Mouse (Mus musculus): ENCODE measurements around the gene Elf3.

- no peak for TF ChIP-seq POLR2A (IDR thresholded peaks at IDR 0.05; ENCODE audit: insufficient read depth, low read length)
- TF ChIP-seq CTCF (IDR thresholded peaks at IDR 0.05; ENCODE audit: low read depth, low read length): no peak
- no peak for TF ChIP-seq EP300 (IDR thresholded peaks at IDR 0.05; ENCODE audit: insufficient read depth, low read depth, low read length)
These were observed 51.6 kb downstream of the Elf3 start for GRCm38 (mm10) chr1:135206586-135207339.

Data from ES-Bruce4 (cell line).